Mouse (Mus musculus) neural tube, embryonic 15.5 days (tissue): Measurements from ENCODE around the gene Prr5. TPM values are rescaled to one million over a fixed set of nuclear protein-coding genes. Genes with fewer than 3 reads are reported as not detected.
A peak's percentile ranks its signal among the peaks of the same experiment; 100 is the strongest.

ENCODE experiments used
- ATAC-seq: fragments of 200-750 bp; cut with Nextera tagmentation; 2 replicates; pipeline ENCODE4 v1.8.0; 2017; ENCODE audit warnings: mild to moderate bottlenecking, moderate TSS enrichment, moderate library complexity; ENCODE audit not compliant: low FRiP score
- H3K27ac ChIP-seq: fragments of 300-500 bp; sonication (generic); replicated peaks from 2 replicates; pipeline ENCODE4 v1.5.1; 2015; ENCODE audit warnings: mild to moderate bottlenecking, inconsistent platforms
- H3K27me3 ChIP-seq: fragments of 300-500 bp; sonication (generic); replicated peaks from 2 replicates; pipeline ENCODE4 v1.6.1; 2015; ENCODE audit warnings: inconsistent platforms
- H3K36me3 ChIP-seq: fragments of 300-500 bp; sonication (generic); 2 replicates; pipeline ENCODE4 v1.6.1; 2015; ENCODE audit warnings: inconsistent platforms
- H3K4me1 ChIP-seq: fragments of 300-500 bp; sonication (generic); 2 replicates; pipeline ENCODE4 v1.6.1; 2015; ENCODE audit warnings: inconsistent platforms
- H3K4me2 ChIP-seq: fragments of 300-500 bp; sonication (generic); 2 replicates; pipeline ENCODE4 v1.6.1; 2015; ENCODE audit warnings: inconsistent platforms, mild to moderate bottlenecking, moderate library complexity
- H3K4me3 ChIP-seq: fragments of 300-500 bp; sonication (generic); replicated peaks from 2 replicates; pipeline ENCODE4 v1.5.1; 2015; ENCODE audit warnings: mild to moderate bottlenecking, inconsistent platforms
- H3K9ac ChIP-seq: fragments of 300-500 bp; sonication (generic); replicated peaks from 2 replicates; pipeline ENCODE4 v1.6.1; 2015; ENCODE audit warnings: mild to moderate bottlenecking, inconsistent platforms
- H3K9me3 ChIP-seq: fragments of 300-500 bp; sonication (generic); replicated peaks from 2 replicates; pipeline ENCODE4 v1.6.1; 2016; ENCODE audit warnings: inconsistent platforms
- WGBS: fragments of 180-500 bp; shearing (Covaris S2); methylation state at CpG from one replicate; pipeline ENCODE4 v1.1.7; 2015; ENCODE audit warnings: mixed read lengths; 5-methylcytosine and 5-hydroxymethylcytosine counted together
- polyA plus RNA-seq: library from polyadenylated mRNA; unstranded; fragments of >200 nt; fragmentation: Nextera tagmentation; extraction: Ambion mirVana; gene quantifications from 2 replicates; pipeline ENCODE4 v1.2.1, GENCODE M21; 2015

Prr5 gene
- polyA plus RNA-seq, 1 experiment from 2014 or later: 29.3 TPM

GRCm38 (mm10) chr15:84682206-84682605 is 12.8 kb downstream of the Prr5 start:
- ATAC-seq: no peak
- Histone ChIP-seq H3K4me1 (peaks cover 36% of the 10 kb centered on the region), H3K9ac (no peak overlapping the region), H3K9me3 (no peaks in the 10 kb centered on the region), H3K27me3 (peaks cover 18% of the 10 kb centered on the region; the same call in 1 of the 2 replicates), H3K27ac (peak overlapping the region; percentile 51; the same call in 1 of the 2 replicates), H3K4me3 (peak overlapping the region; percentile 53), H3K4me2 (peak overlapping the region; percentile 96), H3K36me3 (no peaks in the 10 kb centered on the region)
- 82% methylated on average over 3 of the region's 3 CpGs for WGBS

GRCm38 (mm10) chr15:84682821-84683220 is 13.4 kb downstream of the Prr5 start:
- Histone ChIP-seq H3K4me2 (0 out of 2 replicates have a peak overlapping the region, but pooled peaks have one; percentile 96), H3K4me3 (no peak overlapping the region), H3K36me3 (no peaks in the 10 kb centered on the region), H3K27ac (no peak overlapping the region), H3K9ac (no peak overlapping the region), H3K9me3 (no peaks in the 10 kb centered on the region), H3K4me1 (peaks cover 36% of the 10 kb centered on the region), H3K27me3 (peaks cover 18% of the 10 kb centered on the region; the same call in 1 of the 2 replicates)
- WGBS: 76% methylated on average over 5 of the region's 5 CpGs
- ATAC-seq: no peak

- H3K4me1 ChIP-seq: peaks cover 38% of the 10 kb centered on the region
- no peak for ATAC-seq
- no peak overlapping the region for H3K9ac ChIP-seq
- H3K4me2 ChIP-seq: no peak overlapping the region
- H3K27me3 ChIP-seq: peaks cover 18% of the 10 kb centered on the region; the same call in 1 of the 2 replicates
- WGBS: 71% methylated on average over 5 of the region's 5 CpGs
- H3K27ac ChIP-seq: no peak overlapping the region
- H3K36me3 ChIP-seq: peaks cover 10% of the 10 kb centered on the region
- no peak overlapping the region for H3K4me3 ChIP-seq
- no peaks in the 10 kb centered on the region for H3K9me3 ChIP-seq
These were observed 15.1 kb downstream of the Prr5 start for GRCm38 (mm10) chr15:84684520-84684919.

- Histone ChIP-seq H3K27me3 (peaks cover 11% of the 10 kb centered on the region; the same call in 1 of the 2 replicates), H3K4me3 (no peak overlapping the region), H3K27ac (no peak overlapping the region), H3K4me1 (peaks cover 39% of the 10 kb centered on the region), H3K4me2 (no peak overlapping the region), H3K9ac (no peak overlapping the region), H3K9me3 (no peaks in the 10 kb centered on the region), H3K36me3 (peaks cover 19% of the 10 kb centered on the region)
- ATAC-seq: no peak
- WGBS: 67% methylated on average over 3 of the region's 3 CpGs
These were observed 16.0 kb downstream of the Prr5 start for GRCm38 (mm10) chr15:84685417-84685816.

- H3K4me3 ChIP-seq: no peak overlapping the region
- H3K9ac ChIP-seq: no peak overlapping the region
- no peak overlapping the region for H3K27ac ChIP-seq
- no peak for ATAC-seq
- no peak overlapping the region for H3K4me2 ChIP-seq
- 63% methylated on average over 14 of the region's 14 CpGs for WGBS
- H3K36me3 ChIP-seq: peaks cover 36% of the 10 kb centered on the region
- H3K27me3 ChIP-seq: no peaks in the 10 kb centered on the region; the same call in 1 of the 2 replicates
- H3K4me1 ChIP-seq: peaks cover 15% of the 10 kb centered on the region
- no peaks in the 10 kb centered on the region for H3K9me3 ChIP-seq
These were observed 18.5 kb downstream of the Prr5 start for GRCm38 (mm10) chr15:84687904-84688303.

DNA sequence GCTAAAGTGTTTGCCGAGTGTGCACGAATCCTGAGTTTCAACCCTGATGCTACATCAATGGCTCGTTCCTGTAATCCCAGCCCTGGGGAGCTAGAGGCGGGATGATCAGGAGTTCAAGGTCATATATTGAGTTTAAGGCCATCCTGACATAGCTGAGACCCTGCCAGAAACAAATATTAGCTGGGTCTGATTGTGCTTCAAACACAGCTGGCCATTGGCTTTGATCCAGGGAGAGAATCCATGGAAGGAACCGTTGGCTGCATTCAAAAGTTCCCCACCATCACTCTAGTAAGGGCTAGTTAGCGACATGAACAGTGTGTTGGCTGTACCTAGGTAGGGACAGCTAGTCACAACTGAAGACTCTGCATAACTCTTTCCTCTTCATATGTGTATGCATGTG is 19.9 kb downstream of the Prr5 start:
- H3K27ac ChIP-seq: no peak overlapping the region
- 76% methylated on average over 6 of the region's 6 CpGs for WGBS
- H3K4me1 ChIP-seq: peaks cover 6% of the 10 kb centered on the region; the same call in 1 of the 2 replicates

DNA sequence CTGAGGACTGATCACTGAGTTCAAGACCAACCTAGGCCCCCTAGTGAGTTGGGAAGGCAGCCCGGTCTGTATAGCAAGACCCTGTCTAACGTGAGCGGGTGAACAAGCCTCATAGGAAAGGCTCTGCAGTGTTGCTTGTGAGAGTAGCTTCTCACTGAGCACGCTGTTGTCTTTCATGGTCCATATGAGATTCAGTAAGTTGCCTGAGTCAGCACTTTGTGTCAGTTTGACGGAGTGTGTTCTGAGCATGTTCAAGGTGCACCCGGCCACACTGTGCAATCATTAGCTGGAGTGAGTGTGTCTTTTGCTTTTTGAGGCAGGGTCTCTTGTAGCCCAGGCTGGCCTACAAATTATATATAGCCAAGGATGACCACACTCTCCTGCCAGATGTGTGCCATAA is 22.1 kb downstream of the Prr5 start:
- H3K36me3 ChIP-seq: peaks cover 52% of the 10 kb centered on the region
- H3K27me3 ChIP-seq: no peaks in the 10 kb centered on the region
- no peak for ATAC-seq
- H3K4me1 ChIP-seq: peaks cover 4% of the 10 kb centered on the region; the same call in 1 of the 2 replicates
- H3K9ac ChIP-seq: no peak overlapping the region
- no peak overlapping the region for H3K4me2 ChIP-seq
- H3K4me3 ChIP-seq: no peak overlapping the region
- WGBS: 91% methylated on average over 6 of the region's 6 CpGs
- H3K27ac ChIP-seq: no peak overlapping the region
- no peaks in the 10 kb centered on the region for H3K9me3 ChIP-seq

More for the DNA sequence above, 19.9 kb downstream of the Prr5 start:
- H3K27me3 ChIP-seq: no peaks in the 10 kb centered on the region
- no peak overlapping the region for H3K4me2 ChIP-seq
- no peak overlapping the region for H3K9ac ChIP-seq
- no peak for ATAC-seq
- peaks cover 50% of the 10 kb centered on the region for H3K36me3 ChIP-seq
- H3K4me3 ChIP-seq: no peak overlapping the region
- no peaks in the 10 kb centered on the region for H3K9me3 ChIP-seq

DNA sequence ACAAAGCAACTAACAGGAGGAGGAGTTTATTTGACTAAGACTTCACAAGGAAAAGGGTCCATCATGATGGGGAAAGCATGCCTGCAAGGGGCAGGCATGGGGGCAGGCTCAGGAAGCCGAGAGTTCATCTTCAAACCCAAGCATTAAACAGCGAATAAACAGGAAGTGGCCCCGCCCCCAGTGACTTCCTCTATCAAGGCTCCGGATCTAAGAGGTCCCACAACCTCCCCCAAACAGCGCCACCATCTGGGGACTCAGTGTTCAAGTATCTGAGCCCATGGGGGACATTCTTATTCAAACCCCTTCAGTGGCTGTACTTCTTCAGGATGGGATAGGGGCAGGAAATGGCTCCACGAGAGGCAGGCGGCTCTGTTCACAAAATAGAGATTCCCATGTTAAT is 23.2 kb downstream of the Prr5 start:
- H3K27me3 ChIP-seq: no peaks in the 10 kb centered on the region
- H3K4me3 ChIP-seq: no peak overlapping the region
- H3K9ac ChIP-seq: no peak overlapping the region
- no peaks in the 10 kb centered on the region for H3K9me3 ChIP-seq
- H3K27ac ChIP-seq: no peak overlapping the region
- ATAC-seq: no peak
- peaks cover 8% of the 10 kb centered on the region for H3K4me1 ChIP-seq
- 94% methylated on average over 7 of the region's 7 CpGs for WGBS
- H3K36me3 ChIP-seq: peaks cover 52% of the 10 kb centered on the region
- no peak overlapping the region for H3K4me2 ChIP-seq

DNA sequence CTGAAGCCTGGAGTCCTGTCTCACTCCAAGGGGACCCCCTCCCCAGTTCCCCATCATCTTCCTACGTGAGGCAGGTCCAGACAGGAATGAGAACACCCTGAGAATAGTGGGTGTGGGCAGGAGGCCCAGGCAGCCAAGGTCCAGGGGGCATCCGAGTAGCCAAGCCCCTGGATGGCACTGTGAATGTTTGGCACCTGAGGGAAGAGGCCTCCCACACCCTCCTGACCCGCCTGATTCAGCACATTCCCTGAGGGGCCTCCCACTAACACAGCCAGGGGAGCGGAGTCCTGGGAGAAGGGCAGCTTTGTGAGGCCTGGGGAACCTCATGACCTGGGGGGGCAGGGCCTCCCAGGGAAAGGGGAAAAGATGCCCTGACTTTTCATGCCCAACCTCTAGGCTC is 26.6 kb downstream of the Prr5 start:
- Histone ChIP-seq H3K27me3 (no peaks in the 10 kb centered on the region), H3K36me3 (peaks cover 39% of the 10 kb centered on the region), H3K4me1 (peaks cover 11% of the 10 kb centered on the region; the same call in 1 of the 2 replicates), H3K27ac (no peak overlapping the region), H3K4me2 (no peak overlapping the region), H3K9ac (no peak overlapping the region), H3K4me3 (no peak overlapping the region), H3K9me3 (no peaks in the 10 kb centered on the region)
- ATAC-seq: no peak
- WGBS: 74% methylated on average over 4 of the region's 4 CpGs

GRCm38 (mm10) chr15:84697611-84698011 is 28.2 kb downstream of the Prr5 start:
- 64% methylated on average over 11 of the region's 11 CpGs for WGBS
- Histone ChIP-seq H3K27ac (peak overlapping the region; percentile 67), H3K4me3 (no peak overlapping the region), H3K4me2 (no peak overlapping the region), H3K4me1 (peaks cover 11% of the 10 kb centered on the region; the same call in 1 of the 2 replicates), H3K9me3 (no peaks in the 10 kb centered on the region), H3K27me3 (no peaks in the 10 kb centered on the region), H3K36me3 (peaks cover 37% of the 10 kb centered on the region), H3K9ac (no peak overlapping the region)
- ATAC-seq: peak; percentile 63; the same call in 1 of the 2 replicates

DNA sequence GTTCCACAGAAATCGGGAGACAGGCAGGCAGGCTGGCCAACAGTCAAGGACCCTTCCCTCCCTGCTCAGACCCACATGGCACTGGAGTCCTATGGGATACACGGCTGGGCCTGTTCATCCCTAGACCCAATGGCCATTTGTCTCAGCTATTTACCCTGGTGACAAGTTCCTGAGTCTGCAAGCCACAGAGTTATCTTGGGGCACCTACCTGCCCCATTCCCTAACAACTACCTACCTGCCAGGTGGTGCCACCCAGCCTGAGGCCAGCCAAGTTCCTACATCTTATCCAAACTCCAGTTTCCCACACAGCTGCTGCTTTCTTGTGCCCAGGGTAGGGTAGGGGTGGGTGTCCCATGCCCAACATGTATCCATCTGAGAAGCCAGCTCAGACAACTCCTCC is 28.8 kb downstream of the Prr5 start:
- no peak overlapping the region for H3K4me3 ChIP-seq
- H3K9me3 ChIP-seq: no peaks in the 10 kb centered on the region
- peaks cover 36% of the 10 kb centered on the region for H3K36me3 ChIP-seq
- no peak overlapping the region for H3K9ac ChIP-seq
- no peaks in the 10 kb centered on the region for H3K27me3 ChIP-seq
- no peak overlapping the region for H3K4me2 ChIP-seq
- peak overlapping the region; percentile 67 for H3K27ac ChIP-seq
- 86% methylated on average over 2 of the region's 2 CpGs for WGBS
- ATAC-seq: no peak
- peaks cover 11% of the 10 kb centered on the region; the same call in 1 of the 2 replicates for H3K4me1 ChIP-seq

- no peak overlapping the region for H3K4me2 ChIP-seq
- H3K36me3 ChIP-seq: peaks cover 23% of the 10 kb centered on the region
- no peaks in the 10 kb centered on the region for H3K9me3 ChIP-seq
- peaks cover 11% of the 10 kb centered on the region; the same call in 1 of the 2 replicates for H3K4me1 ChIP-seq
- no peak overlapping the region for H3K4me3 ChIP-seq
- H3K9ac ChIP-seq: no peak overlapping the region
- no peak overlapping the region for H3K27ac ChIP-seq
- ATAC-seq: no peak
- H3K27me3 ChIP-seq: no peaks in the 10 kb centered on the region
- 53% methylated on average over 6 of the region's 6 CpGs for WGBS
These were observed 30.9 kb downstream of the Prr5 start for GRCm38 (mm10) chr15:84700147-84700794.
